Mouse (Mus musculus): ENCODE measurements around the gene Gm35549.

- TF ChIP-seq POLR2A (IDR thresholded peaks at IDR 0.05; ENCODE audit: low read depth, low read length) (peak; percentile 57), CTCF (IDR thresholded peaks at IDR 0.05; ENCODE audit: extremely low read depth, insufficient read length, insufficient replicate concordance, low read depth, low read length) (no peak)
Measured at GRCm38 (mm10) chr9:122886372-122887179, 42.7 kb upstream of the Gm35549 start.
